Mouse (Mus musculus) large intestine, adult 2 months (tissue): ENCODE measurements at regions not wholly inside any gene's neighbourhood (a gene's known extent, or its start where the extent isn't known, plus 50 kb on each side); places are given as distances from the start of the nearest gene placed in this dataset.

Source experiments
- DNase-seq: peaks from one replicate; pipeline ENCODE4 v3.0.0-alpha.2; 2012; ENCODE audit warnings: low read depth, low spot score
- WGBS: fragments of 180-500 bp; shearing (Covaris S2); methylation state at CpG from one replicate; pipeline ENCODE4 v1.1.7; 2018; 5-methylcytosine and 5-hydroxymethylcytosine counted together

GRCm38 (mm10) chr6:140306811-140307558 is 116.9 kb upstream of the Plekha5 start:
- DNase-seq = no peak
- 92% methylated on average over 6 of the region's 6 CpGs for WGBS

GRCm38 (mm10) chr6:140304105-140304504 is 119.7 kb upstream of the Plekha5 start:
- 79% methylated on average over 5 of the region's 5 CpGs for WGBS
- no peak for DNase-seq

GRCm38 (mm10) chr6:140300470-140301145 is 123.2 kb upstream of the Plekha5 start:
- WGBS = 59% methylated on average over 7 of the region's 7 CpGs
- no peak for DNase-seq

GRCm38 (mm10) chr6:140299653-140300052 is 124.2 kb upstream of the Plekha5 start:
- 69% methylated on average over 7 of the region's 7 CpGs for WGBS
- DNase-seq = no peak

- 72% methylated on average over 14 of the region's 14 CpGs for WGBS
- DNase-seq = no peak
Measured at GRCm38 (mm10) chr6:140297969-140298554, 125.8 kb upstream of the Plekha5 start.

- WGBS = 85% methylated on average over 6 of the region's 6 CpGs
- DNase-seq = no peak
Measured at GRCm38 (mm10) chr6:140297561-140297960, 126.3 kb upstream of the Plekha5 start.

GRCm38 (mm10) chr6:140290109-140290508 is 133.7 kb upstream of the Plekha5 start:
- 78% methylated on average over 13 of the region's 13 CpGs for WGBS

GRCm38 (mm10) chr6:140288799-140289198 is 135.1 kb upstream of the Plekha5 start:
- DNase-seq = no peak
- 58% methylated on average over 8 of the region's 8 CpGs for WGBS

More at GRCm38 (mm10) chr6:140290109-140290508, 133.7 kb upstream of the Plekha5 start:
- no peak for DNase-seq

- DNase-seq = no peak
- 64% methylated on average over 7 of the region's 7 CpGs for WGBS
Measured at GRCm38 (mm10) chr6:140282285-140282577, 141.6 kb upstream of the Plekha5 start.

GRCm38 (mm10) chr6:140281488-140282284 is 142.2 kb upstream of the Plekha5 start:
- no peak for DNase-seq

GRCm38 (mm10) chr6:140280817-140281475 is 142.9 kb upstream of the Plekha5 start:
- WGBS = 21% methylated on average over 9 of the region's 9 CpGs
- peak; percentile 85 for DNase-seq

More at GRCm38 (mm10) chr6:140281488-140282284, 142.2 kb upstream of the Plekha5 start:
- WGBS = 29% methylated on average over 17 of the region's 17 CpGs

GRCm38 (mm10) chr6:140279736-140280370 is 144.0 kb upstream of the Plekha5 start:
- 70% methylated on average over 8 of the region's 8 CpGs for WGBS
- DNase-seq = no peak

- no peak for DNase-seq
- WGBS = 14% methylated on average over 5 of the region's 5 CpGs
Measured at GRCm38 (mm10) chr6:140278750-140279149, 145.1 kb upstream of the Plekha5 start.

- no peak for DNase-seq
- WGBS = 90% methylated on average over 6 of the region's 6 CpGs
Measured at GRCm38 (mm10) chr6:140270592-140270991, 153.3 kb upstream of the Plekha5 start.

- 70% methylated on average over 11 of the region's 11 CpGs for WGBS
Measured at GRCm38 (mm10) chr6:140268315-140269070, 155.4 kb upstream of the Plekha5 start.

GRCm38 (mm10) chr6:140263920-140264319 is 159.9 kb upstream of the Plekha5 start:
- no peak for DNase-seq
- WGBS = 73% methylated on average over 1 of the region's 1 CpGs

More at GRCm38 (mm10) chr6:140268315-140269070, 155.4 kb upstream of the Plekha5 start:
- DNase-seq = no peak

- DNase-seq = no peak
- WGBS = 95% methylated on average over 1 of the region's 1 CpGs
Measured at GRCm38 (mm10) chr6:140261813-140262212, 162.0 kb upstream of the Plekha5 start.

GRCm38 (mm10) chr6:140258761-140259160 is 165.1 kb upstream of the Plekha5 start:
- DNase-seq = no peak
- WGBS = 94% methylated on average over 3 of the region's 3 CpGs
